Mouse (Mus musculus): ENCODE data around the gene Defb23. TPM values are rescaled to one million over a fixed set of nuclear protein-coding genes. Genes with fewer than 3 reads are reported as not detected.

Gene Defb23
- not detected in 2 replicates for polyA plus RNA-seq (2016; fragmentation: Nextera tagmentation; extraction: Ambion mirVana)

- 84% methylated on average over 3 of the region's 3 CpGs for WGBS
- H3K27ac ChIP-seq = no peak within 1 kb of the TSS
These were observed at the start of gene Defb23 for GRCm38 (mm10) chr2:152464570-152465150. Gene Defb23 (minus strand): TSS chr2:152464620.

GRCm38 (mm10) chr2:152511592-152511991 lies 47.2 kb upstream of the Defb23 start, which contains the start of gene Defb26:
Gene Defb26 (minus strand): TSS chr2:152511692.
- no peak for ATAC-seq (ENCODE audit: insufficient number of reproducible peaks, insufficient read depth, low FRiP score, low TSS enrichment)
- H3K9ac ChIP-seq = no peak within 1 kb of the TSS
- no peak within 1 kb of the TSS for H3K4me2 ChIP-seq (replicated peaks)
- no peak within 1 kb of the TSS for H3K4me3 ChIP-seq
- WGBS = 79% methylated on average over 1 of the region's 1 CpGs
- no peaks in the 10 kb centered on the region for H3K9me3 ChIP-seq
- H3K27ac ChIP-seq = no peak within 1 kb of the TSS
- no peaks in the 10 kb centered on the region for H3K27me3 ChIP-seq
- no peaks in the 10 kb centered on the region for H3K36me3 ChIP-seq
- no peaks in the 10 kb centered on the region for H3K4me1 ChIP-seq

More at GRCm38 (mm10) chr2:152464570-152465150, at the start of gene Defb23:
- Histone ChIP-seq H3K27me3 (no peaks in the 10 kb centered on the region), H3K9ac (no peak within 1 kb of the TSS), H3K4me3 (no peak within 1 kb of the TSS), H3K9me3 (no peaks in the 10 kb centered on the region), H3K36me3 (no peaks in the 10 kb centered on the region), H3K4me2 (replicated peaks) (no peak within 1 kb of the TSS), H3K4me1 (no peaks in the 10 kb centered on the region)
- ATAC-seq (ENCODE audit: insufficient number of reproducible peaks, insufficient read depth, low FRiP score, low TSS enrichment) = no peak

GRCm38 (mm10) chr2:152503950-152504349 lies 39.5 kb upstream of the Defb23 start:
- H3K4me3 ChIP-seq = no peak overlapping the region
- H3K27ac ChIP-seq = no peak overlapping the region
- H3K9ac ChIP-seq = no peak overlapping the region
- H3K4me2 ChIP-seq (replicated peaks) = no peak overlapping the region
- 78% methylated on average over 2 of the region's 2 CpGs for WGBS
- H3K27me3 ChIP-seq = no peaks in the 10 kb centered on the region
- no peaks in the 10 kb centered on the region for H3K9me3 ChIP-seq
- H3K36me3 ChIP-seq = no peaks in the 10 kb centered on the region
- H3K4me1 ChIP-seq = no peaks in the 10 kb centered on the region
- ATAC-seq (ENCODE audit: insufficient number of reproducible peaks, insufficient read depth, low FRiP score, low TSS enrichment) = no peak

GRCm38 (mm10) chr2:152500863-152501229 lies 36.4 kb upstream of the Defb23 start:
- H3K4me3 ChIP-seq = no peak overlapping the region
- WGBS = 82% methylated on average over 6 of the region's 6 CpGs
- no peaks in the 10 kb centered on the region for H3K4me1 ChIP-seq
- H3K36me3 ChIP-seq = no peaks in the 10 kb centered on the region
- H3K9ac ChIP-seq = no peak overlapping the region
- no peak for ATAC-seq (ENCODE audit: insufficient number of reproducible peaks, insufficient read depth, low FRiP score, low TSS enrichment)
- H3K9me3 ChIP-seq = no peaks in the 10 kb centered on the region
- H3K4me2 ChIP-seq (replicated peaks) = no peak overlapping the region
- no peaks in the 10 kb centered on the region for H3K27me3 ChIP-seq
- H3K27ac ChIP-seq = no peak overlapping the region

GRCm38 (mm10) chr2:152500204-152500862 lies 35.9 kb upstream of the Defb23 start:
- H3K9me3 ChIP-seq = no peaks in the 10 kb centered on the region

GRCm38 (mm10) chr2:152498020-152498419 lies 33.6 kb upstream of the Defb23 start:
- H3K9ac ChIP-seq = no peak overlapping the region
- no peaks in the 10 kb centered on the region for H3K27me3 ChIP-seq
- H3K4me1 ChIP-seq = no peaks in the 10 kb centered on the region
- H3K36me3 ChIP-seq = no peaks in the 10 kb centered on the region
- H3K9me3 ChIP-seq = no peaks in the 10 kb centered on the region
- H3K27ac ChIP-seq = no peak overlapping the region
- 79% methylated on average over 6 of the region's 6 CpGs for WGBS
- H3K4me2 ChIP-seq (replicated peaks) = no peak overlapping the region
- no peak overlapping the region for H3K4me3 ChIP-seq
- ATAC-seq (ENCODE audit: insufficient number of reproducible peaks, insufficient read depth, low FRiP score, low TSS enrichment) = no peak

More at GRCm38 (mm10) chr2:152500204-152500862, 35.9 kb upstream of the Defb23 start:
- H3K4me1 ChIP-seq = no peaks in the 10 kb centered on the region
- no peak overlapping the region for H3K4me2 ChIP-seq (replicated peaks)
- 76% methylated on average over 7 of the region's 7 CpGs for WGBS
- no peak overlapping the region for H3K4me3 ChIP-seq
- H3K27ac ChIP-seq = no peak overlapping the region
- ATAC-seq (ENCODE audit: insufficient number of reproducible peaks, insufficient read depth, low FRiP score, low TSS enrichment) = no peak
- H3K36me3 ChIP-seq = no peaks in the 10 kb centered on the region
- H3K27me3 ChIP-seq = no peaks in the 10 kb centered on the region
- H3K9ac ChIP-seq = no peak overlapping the region

- H3K36me3 ChIP-seq = no peaks in the 10 kb centered on the region
- H3K27ac ChIP-seq = no peak overlapping the region
- H3K4me3 ChIP-seq = no peak overlapping the region
- no peaks in the 10 kb centered on the region for H3K9me3 ChIP-seq
- no peaks in the 10 kb centered on the region for H3K4me1 ChIP-seq
- H3K9ac ChIP-seq = no peak overlapping the region
- no peak for ATAC-seq (ENCODE audit: insufficient number of reproducible peaks, insufficient read depth, low FRiP score, low TSS enrichment)
- no peak overlapping the region for H3K4me2 ChIP-seq (replicated peaks)
- WGBS = 68% methylated on average over 6 of the region's 6 CpGs
- no peaks in the 10 kb centered on the region for H3K27me3 ChIP-seq
These were observed 28.7 kb upstream of the Defb23 start for GRCm38 (mm10) chr2:152493151-152493550.

GRCm38 (mm10) chr2:152490038-152490437 lies 25.6 kb upstream of the Defb23 start, which contains the start of gene Defb22:
Gene Defb22 (minus strand): TSS chr2:152490138.
- no peak for ATAC-seq (ENCODE audit: insufficient number of reproducible peaks, insufficient read depth, low FRiP score, low TSS enrichment)
- Histone ChIP-seq H3K4me3 (no peak within 1 kb of the TSS), H3K36me3 (no peaks in the 10 kb centered on the region), H3K9me3 (no peaks in the 10 kb centered on the region), H3K9ac (no peak within 1 kb of the TSS), H3K4me2 (replicated peaks) (no peak within 1 kb of the TSS), H3K4me1 (no peaks in the 10 kb centered on the region), H3K27me3 (no peaks in the 10 kb centered on the region), H3K27ac (no peak within 1 kb of the TSS)

- Histone ChIP-seq H3K4me3 (no peak overlapping the region), H3K27me3 (no peaks in the 10 kb centered on the region), H3K9me3 (no peaks in the 10 kb centered on the region), H3K4me1 (no peaks in the 10 kb centered on the region), H3K36me3 (no peaks in the 10 kb centered on the region), H3K4me2 (replicated peaks) (no peak overlapping the region), H3K9ac (no peak overlapping the region), H3K27ac (no peak overlapping the region)
- no peak for ATAC-seq (ENCODE audit: insufficient number of reproducible peaks, insufficient read depth, low FRiP score, low TSS enrichment)
- WGBS = 76% methylated on average over 2 of the region's 2 CpGs
These were observed 22.6 kb upstream of the Defb23 start for GRCm38 (mm10) chr2:152487024-152487423.

GRCm38 (mm10) chr2:152481726-152482125 lies 17.3 kb upstream of the Defb23 start:
- 80% methylated on average over 7 of the region's 7 CpGs for WGBS
- ATAC-seq (ENCODE audit: insufficient number of reproducible peaks, insufficient read depth, low FRiP score, low TSS enrichment) = no peak

GRCm38 (mm10) chr2:152480881-152481280 lies 16.5 kb upstream of the Defb23 start:
- 83% methylated on average over 3 of the region's 3 CpGs for WGBS
- Histone ChIP-seq H3K4me2 (replicated peaks) (no peak overlapping the region), H3K27me3 (no peaks in the 10 kb centered on the region), H3K4me3 (no peak overlapping the region), H3K27ac (no peak overlapping the region), H3K9ac (no peak overlapping the region), H3K9me3 (no peaks in the 10 kb centered on the region), H3K4me1 (no peaks in the 10 kb centered on the region), H3K36me3 (no peaks in the 10 kb centered on the region)
- no peak for ATAC-seq (ENCODE audit: insufficient number of reproducible peaks, insufficient read depth, low FRiP score, low TSS enrichment)

More at GRCm38 (mm10) chr2:152481726-152482125, 17.3 kb upstream of the Defb23 start:
- H3K27ac ChIP-seq = no peak overlapping the region
- no peaks in the 10 kb centered on the region for H3K4me1 ChIP-seq
- no peak overlapping the region for H3K4me3 ChIP-seq
- H3K36me3 ChIP-seq = no peaks in the 10 kb centered on the region
- H3K4me2 ChIP-seq (replicated peaks) = no peak overlapping the region
- no peaks in the 10 kb centered on the region for H3K9me3 ChIP-seq
- H3K9ac ChIP-seq = no peak overlapping the region
- no peaks in the 10 kb centered on the region for H3K27me3 ChIP-seq

- no peak within 1 kb of the TSS for H3K27ac ChIP-seq
- H3K9ac ChIP-seq = no peak within 1 kb of the TSS
- no peaks in the 10 kb centered on the region for H3K27me3 ChIP-seq
- no peaks in the 10 kb centered on the region for H3K9me3 ChIP-seq
- WGBS = 64% methylated on average over 2 of the region's 2 CpGs
- no peaks in the 10 kb centered on the region for H3K4me1 ChIP-seq
- no peak within 1 kb of the TSS for H3K4me2 ChIP-seq (replicated peaks)
- no peak for ATAC-seq (ENCODE audit: insufficient number of reproducible peaks, insufficient read depth, low FRiP score, low TSS enrichment)
- no peak within 1 kb of the TSS for H3K4me3 ChIP-seq
- no peaks in the 10 kb centered on the region for H3K36me3 ChIP-seq
These were observed 12.3 kb upstream of the Defb23 start, which contains the start of gene Defb20 for GRCm38 (mm10) chr2:152476763-152477162. Gene Defb20 (plus strand): TSS chr2:152477063.

Data from embryonic facial prominence, embryonic 12.5 days (tissue).